Mouse (Mus musculus): ENCODE measurements around the gene Cox8c. TPM values are rescaled to one million over a fixed set of nuclear protein-coding genes. Genes with fewer than 3 reads are reported as not detected.

Cox8c gene
- polyA plus RNA-seq (2015; fragmentation: Nextera tagmentation; extraction: Ambion mirVana): not detected in 2 replicates

DNA sequence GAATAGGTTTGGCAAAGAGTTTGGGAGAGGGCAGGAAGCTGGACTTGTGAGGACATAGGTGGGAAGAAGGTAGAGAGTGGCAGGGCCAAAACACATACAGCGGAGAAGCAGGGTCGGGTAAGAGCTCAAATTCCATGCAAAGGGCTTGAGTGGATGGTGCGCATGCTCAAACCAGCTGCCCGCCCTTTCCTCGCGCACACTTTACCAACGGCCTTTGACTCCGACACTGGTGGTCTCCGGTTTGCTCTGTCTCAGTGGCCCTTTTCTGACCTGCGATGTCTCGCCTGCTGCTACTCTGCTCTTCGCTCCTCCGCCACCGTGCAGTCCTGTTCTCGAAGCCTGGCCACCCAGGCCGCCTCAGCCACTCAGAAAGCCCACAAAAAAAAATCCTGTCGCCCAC is at the start of gene Cox8c:
TSS of gene Cox8c (plus strand) at position 226 of the 400 bp plus-strand sequence.
- Histone ChIP-seq H3K4me1 (no peaks in the 10 kb centered on the region), H3K9ac (no peak within 1 kb of the TSS), H3K27ac (no peak within 1 kb of the TSS), H3K36me3 (no peaks in the 10 kb centered on the region), H3K4me3 (no peak within 1 kb of the TSS), H3K9me3 (no peaks in the 10 kb centered on the region), H3K4me2 (no peak within 1 kb of the TSS), H3K27me3 (no peaks in the 10 kb centered on the region)
- WGBS: 94% methylated on average over 17 of the region's 17 CpGs
- no peak for ATAC-seq (ENCODE audit: insufficient number of reproducible peaks, low FRiP score, low TSS enrichment, low read depth)

DNA sequence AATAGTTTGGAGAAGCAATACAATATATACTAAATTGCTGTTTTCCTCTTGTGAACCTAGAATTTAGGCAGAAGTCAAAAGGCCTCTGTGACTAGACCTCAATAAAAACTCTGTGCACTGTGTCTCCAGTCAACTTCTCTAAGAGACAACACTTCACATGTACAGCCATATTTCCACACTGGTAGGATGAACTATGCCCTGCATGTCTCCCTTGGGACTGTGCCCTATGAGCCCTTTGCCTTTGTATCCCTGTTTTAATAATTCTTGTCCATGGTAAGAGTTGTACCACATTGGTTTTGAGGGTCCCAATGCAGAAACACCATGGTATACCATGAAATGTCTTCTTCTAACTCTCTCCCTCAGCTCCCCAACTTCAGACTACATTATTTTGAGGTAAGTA is 38.3 kb upstream of the Cox8c start:
- no peaks in the 10 kb centered on the region for H3K27me3 ChIP-seq
- H3K36me3 ChIP-seq: 0 out of 2 replicates have a peak, but pooled peaks cover 3% of the 10 kb centered on the region
- no peak overlapping the region for H3K27ac ChIP-seq
- no peak overlapping the region for H3K9ac ChIP-seq
- H3K4me1 ChIP-seq: no peaks in the 10 kb centered on the region
- no peak overlapping the region for H3K4me3 ChIP-seq
- H3K4me2 ChIP-seq: no peak overlapping the region
- H3K9me3 ChIP-seq: no peaks in the 10 kb centered on the region
- no peak for ATAC-seq (ENCODE audit: insufficient number of reproducible peaks, low FRiP score, low TSS enrichment, low read depth)

- Histone ChIP-seq H3K9ac (no peak overlapping the region), H3K27me3 (no peaks in the 10 kb centered on the region), H3K4me2 (no peak overlapping the region), H3K4me1 (0 out of 2 replicates have a peak, but pooled peaks cover 3% of the 10 kb centered on the region), H3K9me3 (no peaks in the 10 kb centered on the region), H3K27ac (no peak overlapping the region), H3K4me3 (no peak overlapping the region), H3K36me3 (no peaks in the 10 kb centered on the region)
- no peak for ATAC-seq (ENCODE audit: insufficient number of reproducible peaks, low FRiP score, low TSS enrichment, low read depth)
- 94% methylated on average over 2 of the region's 2 CpGs for WGBS
These were observed 29.3 kb upstream of the Cox8c start for GRCm38 (mm10) chr12:102869802-102870201.

GRCm38 (mm10) chr12:102870527-102870926 is 28.6 kb upstream of the Cox8c start:
- no peaks in the 10 kb centered on the region for H3K27me3 ChIP-seq
- 82% methylated on average over 1 of the region's 1 CpGs for WGBS
- H3K9ac ChIP-seq: no peak overlapping the region
- no peak overlapping the region for H3K4me3 ChIP-seq
- H3K4me2 ChIP-seq: no peak overlapping the region
- 0 out of 2 replicates have a peak, but pooled peaks cover 3% of the 10 kb centered on the region for H3K4me1 ChIP-seq
- no peak overlapping the region for H3K27ac ChIP-seq
- no peaks in the 10 kb centered on the region for H3K9me3 ChIP-seq
- no peak for ATAC-seq (ENCODE audit: insufficient number of reproducible peaks, low FRiP score, low TSS enrichment, low read depth)
- no peaks in the 10 kb centered on the region for H3K36me3 ChIP-seq

GRCm38 (mm10) chr12:102877301-102878030 is 21.6 kb upstream of the Cox8c start:
- peaks cover 19% of the 10 kb centered on the region for H3K4me1 ChIP-seq
- peak; percentile 55 for ATAC-seq (ENCODE audit: insufficient number of reproducible peaks, low FRiP score, low TSS enrichment, low read depth)
- H3K9me3 ChIP-seq: no peaks in the 10 kb centered on the region
- peak overlapping the region; percentile 99 for H3K4me3 ChIP-seq
- peak overlapping the region; percentile 90 for H3K9ac ChIP-seq
- H3K36me3 ChIP-seq: no peaks in the 10 kb centered on the region
- H3K4me2 ChIP-seq: peak overlapping the region; percentile 70
- H3K27me3 ChIP-seq: no peaks in the 10 kb centered on the region
- peak overlapping the region; percentile 97 for H3K27ac ChIP-seq
- under 1% methylated on average over 46 of the region's 70 CpGs for WGBS

DNA sequence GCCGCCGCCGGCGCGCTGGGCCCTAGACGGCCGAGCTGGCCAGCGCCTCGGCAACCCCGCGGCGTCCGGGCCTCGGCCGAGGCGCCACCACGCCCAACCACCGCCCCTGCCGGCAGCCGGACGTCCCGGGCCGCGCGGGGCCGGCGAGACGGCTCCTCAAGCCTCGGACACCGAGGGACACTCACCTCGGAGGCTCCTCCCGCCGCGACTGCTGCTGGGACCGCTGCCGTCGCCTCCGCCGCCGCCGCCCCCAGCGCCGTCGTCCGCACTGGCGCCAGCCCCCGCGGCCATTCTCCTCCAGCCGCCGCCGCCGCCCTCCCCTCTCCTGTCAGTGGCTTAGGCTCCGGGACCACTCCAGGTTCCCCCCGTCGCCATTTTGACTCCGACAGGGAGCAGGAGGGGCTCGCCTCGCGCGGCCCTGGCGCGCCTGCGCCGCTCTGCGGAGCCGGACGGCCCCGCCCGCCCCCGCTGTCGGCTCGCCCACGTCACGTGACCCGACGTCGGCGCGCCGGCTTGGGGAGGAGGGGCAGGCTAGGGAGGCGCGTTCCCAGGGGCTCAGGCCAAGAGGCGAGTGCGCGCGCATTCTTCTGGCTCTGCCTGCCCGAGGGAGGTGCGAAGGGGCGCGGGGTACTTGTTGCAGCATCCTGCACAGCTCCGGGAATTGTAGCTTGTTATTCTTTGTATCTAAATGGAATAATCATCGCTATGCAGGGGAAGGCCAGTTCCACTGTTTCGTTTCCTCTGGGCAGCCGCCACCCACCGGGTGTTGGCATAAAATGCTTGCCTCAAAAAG is 20.9 kb upstream of the Cox8c start, which contains the start of gene Btbd7:
TSS of gene Btbd7 (minus strand) at position 441 of the 793 bp plus-strand sequence.
- H3K9ac ChIP-seq: peak within 1 kb of the TSS; percentile 90
- H3K27ac ChIP-seq: peak within 1 kb of the TSS; percentile 97
- H3K36me3 ChIP-seq: no peaks in the 10 kb centered on the region
- peak within 1 kb of the TSS; percentile 70 for H3K4me2 ChIP-seq
- peak; percentile 94 for ATAC-seq (ENCODE audit: insufficient number of reproducible peaks, low FRiP score, low TSS enrichment, low read depth)
- no peaks in the 10 kb centered on the region for H3K27me3 ChIP-seq
- H3K4me1 ChIP-seq: peaks cover 19% of the 10 kb centered on the region
- H3K9me3 ChIP-seq: no peaks in the 10 kb centered on the region
- H3K4me3 ChIP-seq: peak within 1 kb of the TSS; percentile 99
- under 1% methylated on average over 59 of the region's 95 CpGs for WGBS

DNA sequence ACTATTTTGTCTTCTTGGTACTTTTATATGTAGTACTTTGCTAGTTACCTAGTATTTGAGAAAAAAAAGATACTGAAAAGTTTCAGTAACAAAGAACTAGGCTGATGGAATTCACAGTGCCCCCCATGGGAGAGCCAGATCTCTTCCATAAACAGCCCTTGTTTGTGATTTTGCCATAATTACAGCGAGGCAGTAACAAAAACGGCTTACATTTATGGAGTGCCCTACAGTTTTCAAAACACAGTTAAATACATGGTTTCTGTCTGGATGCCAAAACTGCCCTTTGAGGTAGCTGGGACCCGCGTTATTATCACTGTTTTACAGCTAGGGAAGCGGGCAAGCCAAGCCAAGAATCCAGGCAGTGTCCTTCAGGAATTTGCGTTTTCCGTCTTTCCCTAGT is 20.2 kb upstream of the Cox8c start:
- no peak for ATAC-seq (ENCODE audit: insufficient number of reproducible peaks, low FRiP score, low TSS enrichment, low read depth)
- Histone ChIP-seq H3K9ac (peak overlapping the region; percentile 40), H3K4me2 (peak overlapping the region; percentile 52), H3K4me3 (peak overlapping the region; percentile 99), H3K4me1 (peaks cover 19% of the 10 kb centered on the region), H3K36me3 (no peaks in the 10 kb centered on the region), H3K27me3 (no peaks in the 10 kb centered on the region), H3K27ac (peak overlapping the region; percentile 97), H3K9me3 (no peaks in the 10 kb centered on the region)
- 7% methylated on average over 7 of the region's 7 CpGs for WGBS

GRCm38 (mm10) chr12:102885735-102886134 is 13.4 kb upstream of the Cox8c start:
- Histone ChIP-seq H3K4me3 (no peak overlapping the region), H3K27ac (no peak overlapping the region), H3K27me3 (no peaks in the 10 kb centered on the region), H3K4me2 (no peak overlapping the region), H3K9ac (no peak overlapping the region), H3K9me3 (no peaks in the 10 kb centered on the region), H3K36me3 (no peaks in the 10 kb centered on the region), H3K4me1 (no peaks in the 10 kb centered on the region)
- 26% methylated on average over 5 of the region's 5 CpGs for WGBS
- ATAC-seq (ENCODE audit: insufficient number of reproducible peaks, low FRiP score, low TSS enrichment, low read depth): no peak

GRCm38 (mm10) chr12:102887366-102887765 is 11.8 kb upstream of the Cox8c start:
- no peak overlapping the region for H3K4me3 ChIP-seq
- WGBS: 71% methylated on average over 10 of the region's 10 CpGs
- no peak overlapping the region for H3K27ac ChIP-seq
- no peak overlapping the region for H3K9ac ChIP-seq
- H3K27me3 ChIP-seq: no peaks in the 10 kb centered on the region
- H3K9me3 ChIP-seq: no peaks in the 10 kb centered on the region
- no peak for ATAC-seq (ENCODE audit: insufficient number of reproducible peaks, low FRiP score, low TSS enrichment, low read depth)
- no peaks in the 10 kb centered on the region for H3K36me3 ChIP-seq
- H3K4me1 ChIP-seq: no peaks in the 10 kb centered on the region
- H3K4me2 ChIP-seq: no peak overlapping the region

GRCm38 (mm10) chr12:102888568-102888967 is 10.5 kb upstream of the Cox8c start:
- Histone ChIP-seq H3K4me3 (no peak overlapping the region), H3K27me3 (no peaks in the 10 kb centered on the region), H3K9ac (no peak overlapping the region), H3K27ac (no peak overlapping the region), H3K4me1 (no peaks in the 10 kb centered on the region), H3K4me2 (no peak overlapping the region), H3K36me3 (no peaks in the 10 kb centered on the region), H3K9me3 (no peaks in the 10 kb centered on the region)
- ATAC-seq (ENCODE audit: insufficient number of reproducible peaks, low FRiP score, low TSS enrichment, low read depth): no peak
- 73% methylated on average over 5 of the region's 5 CpGs for WGBS

GRCm38 (mm10) chr12:102908191-102908590 is 9.1 kb downstream of the Cox8c start:
- Histone ChIP-seq H3K27ac (no peak overlapping the region), H3K4me3 (no peak overlapping the region), H3K4me1 (no peaks in the 10 kb centered on the region), H3K36me3 (no peaks in the 10 kb centered on the region), H3K9me3 (no peaks in the 10 kb centered on the region), H3K9ac (no peak overlapping the region), H3K27me3 (no peaks in the 10 kb centered on the region), H3K4me2 (no peak overlapping the region)
- WGBS: 43% methylated on average over 3 of the region's 3 CpGs
- no peak for ATAC-seq (ENCODE audit: insufficient number of reproducible peaks, low FRiP score, low TSS enrichment, low read depth)

DNA sequence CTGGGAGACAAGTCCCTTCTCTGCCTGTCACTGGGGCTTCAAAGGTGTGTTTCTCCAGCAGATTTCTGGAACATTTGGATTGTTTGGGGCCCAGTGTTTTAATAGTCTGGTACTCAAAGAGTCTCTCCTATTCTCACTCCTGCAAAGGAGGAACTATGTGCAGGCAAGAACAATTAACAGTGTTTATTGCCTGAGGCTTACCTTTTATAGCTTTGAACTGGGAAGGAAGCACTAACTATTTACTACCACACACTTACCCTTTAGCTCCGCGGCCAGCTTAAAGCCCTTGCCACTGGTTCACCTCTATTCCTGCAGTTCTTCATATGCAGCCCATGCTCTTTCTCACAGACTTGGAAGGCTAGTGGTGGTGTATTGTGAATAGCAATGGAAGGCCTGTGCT is 17.0 kb downstream of the Cox8c start:
- Histone ChIP-seq H3K27ac (no peak overlapping the region), H3K4me2 (no peak overlapping the region), H3K9ac (no peak overlapping the region), H3K4me1 (no peaks in the 10 kb centered on the region), H3K27me3 (peaks cover 5% of the 10 kb centered on the region; the same call in 1 of the 2 replicates), H3K4me3 (no peak overlapping the region), H3K36me3 (no peaks in the 10 kb centered on the region), H3K9me3 (no peaks in the 10 kb centered on the region)
- ATAC-seq (ENCODE audit: insufficient number of reproducible peaks, low FRiP score, low TSS enrichment, low read depth): no peak
- WGBS: 22% methylated on average over 2 of the region's 2 CpGs
